In the genomic region with DNA sequence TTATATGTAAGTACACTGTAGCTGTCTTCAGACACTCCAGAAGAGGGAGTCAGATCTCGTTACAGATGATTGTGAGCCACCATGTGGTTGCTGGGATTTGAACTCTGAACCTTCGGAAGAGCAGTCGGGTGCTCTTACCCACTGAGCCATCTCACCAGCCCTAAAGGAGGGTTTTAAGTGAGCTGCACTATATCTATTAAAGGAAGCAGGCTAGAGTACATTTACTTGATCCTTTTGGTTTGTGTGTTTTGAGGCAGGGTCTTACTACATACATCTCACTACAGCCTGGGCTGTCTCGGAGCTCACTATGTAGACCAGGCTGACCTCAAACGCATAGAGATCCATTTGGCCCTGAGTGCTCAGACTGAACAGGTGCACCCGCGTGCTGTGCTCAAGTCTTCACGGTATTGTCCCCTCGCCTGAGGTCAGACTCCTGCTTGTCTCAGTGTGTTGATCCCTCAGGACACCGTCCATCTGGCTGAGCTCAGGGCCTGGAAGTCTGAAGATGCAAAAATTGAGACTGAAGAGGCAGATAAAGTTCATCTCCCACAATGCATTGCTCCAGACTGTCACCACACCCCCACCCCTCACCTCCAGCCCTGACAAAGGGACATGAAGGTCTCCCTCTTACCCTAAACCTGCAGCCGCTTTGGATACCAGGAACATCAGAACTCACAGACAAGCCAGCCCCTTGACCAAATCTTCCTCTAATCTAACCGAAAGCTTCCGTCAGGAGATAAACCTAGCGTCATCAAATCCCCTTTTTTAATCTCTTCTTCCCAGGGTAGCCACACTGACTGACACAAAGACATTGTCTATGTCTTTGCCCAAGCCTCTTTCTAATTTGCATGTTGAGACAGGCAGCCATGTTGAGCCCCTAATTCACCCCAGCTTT, we compare ENCODE assay signal across 1 mouse cellular context.
TF ChIP-seq lines count a peak whose summit lies in the region.

No protein-coding gene starts in this region.

TF ChIP-seq in CH12.LX, 34 proteins besides CTCF, POLR2A, EP300 and RAD21:
- TF ChIP-seq TBP (conservative IDR thresholded peaks at IDR 0.05; ENCODE audit: low read depth, low read length) (peak; percentile 72), IRF4 (IDR thresholded peaks at IDR 0.05; ENCODE audit: low read depth, low read length) (no peak), MEF2A (IDR thresholded peaks at IDR 0.05; ENCODE audit: borderline replicate concordance, low read depth, low read length) (no peak)
